Mouse (Mus musculus) liver (tissue): ENCODE data around the gene Zbtb37.
A peak's percentile ranks its signal among the peaks of the same experiment; 100 is the strongest.

Source experiments
- DNase-seq: peaks from one replicate; pipeline ENCODE4 v3.0.0-alpha.2; 2020; ENCODE audit warnings: mixed read lengths

Gene Zbtb37

GRCm38 (mm10) chr1:161034435-161035280 is at the start of gene Zbtb37:
Gene Zbtb37, minus strand, starts transcription at chr1:161034849.
- peak; percentile 100 for DNase-seq

- no peak for DNase-seq
Observed at GRCm38 (mm10) chr1:161077243-161077642, 42.6 kb upstream of the Zbtb37 start.

GRCm38 (mm10) chr1:161076238-161076637 is 41.6 kb upstream of the Zbtb37 start:
- DNase-seq, result no peak

GRCm38 (mm10) chr1:161071272-161071620 is 36.6 kb upstream of the Zbtb37 start:
- DNase-seq, result no peak

- DNase-seq, result peak; percentile 92
Observed at GRCm38 (mm10) chr1:161070352-161071271, 36.0 kb upstream of the Zbtb37 start, which contains the start of the genes Dars2 and Cenpl. Gene Dars2, minus strand, starts transcription at chr1:161070658. Gene Cenpl, plus strand, starts transcription at chr1:161070713.

- DNase-seq, result no peak
Observed at GRCm38 (mm10) chr1:161063351-161063750, 28.7 kb upstream of the Zbtb37 start.

- DNase-seq, result no peak
Observed at GRCm38 (mm10) chr1:161057164-161057563, 22.5 kb upstream of the Zbtb37 start.

- DNase-seq, result no peak
Observed at GRCm38 (mm10) chr1:161046972-161047371, 12.3 kb upstream of the Zbtb37 start.

- no peak for DNase-seq
Observed at GRCm38 (mm10) chr1:161041261-161042020, 6.8 kb upstream of the Zbtb37 start.

GRCm38 (mm10) chr1:161040855-161041254 is 6.2 kb upstream of the Zbtb37 start:
- DNase-seq, result no peak

GRCm38 (mm10) chr1:161040426-161040770 is 5.7 kb upstream of the Zbtb37 start:
- DNase-seq, result no peak

GRCm38 (mm10) chr1:161039741-161040425 is 5.2 kb upstream of the Zbtb37 start:
- peak; percentile 51 for DNase-seq

GRCm38 (mm10) chr1:161038968-161039721 is 4.5 kb upstream of the Zbtb37 start:
- DNase-seq, result peak; percentile 53

GRCm38 (mm10) chr1:161038004-161038403 is 3.4 kb upstream of the Zbtb37 start:
- DNase-seq, result no peak

- no peak for DNase-seq
Observed at GRCm38 (mm10) chr1:161037599-161037998, 3.0 kb upstream of the Zbtb37 start.

- no peak for DNase-seq
Observed at GRCm38 (mm10) chr1:161037026-161037425, 2.4 kb upstream of the Zbtb37 start.

- peak; percentile 35 for DNase-seq
Observed at GRCm38 (mm10) chr1:161036411-161036841, 1.8 kb upstream of the Zbtb37 start.

GRCm38 (mm10) chr1:161035786-161036404 is 1.2 kb upstream of the Zbtb37 start:
- DNase-seq, result peak; percentile 17

GRCm38 (mm10) chr1:161035281-161035785 is 684 bp upstream of the Zbtb37 start:
- DNase-seq, result peak; percentile 74

- DNase-seq, result no peak
Observed at GRCm38 (mm10) chr1:161033856-161034434, 704 bp downstream of the Zbtb37 start.
